Mouse (Mus musculus): ENCODE data around the gene Ddx43. TPM values are rescaled to one million over a fixed set of nuclear protein-coding genes. Genes with fewer than 3 reads are reported as not detected.

The Ddx43 gene
- polyA plus RNA-seq, 1 experiment from 2014 or later = 0.15 TPM

- no peaks in the 10 kb centered on the region for H3K4me1 ChIP-seq (ENCODE audit: control insufficient read depth, insufficient read depth, low read length)
- no peak overlapping the region for H3K9ac ChIP-seq (ENCODE audit: low read length)
- H3K27me3 ChIP-seq (ENCODE audit: control insufficient read depth, insufficient read depth, low read length) = no peaks in the 10 kb centered on the region
- H3K27ac ChIP-seq (ENCODE audit: low read length) = no peak overlapping the region
- WGBS = 79% methylated on average over 4 of the region's 4 CpGs
- ATAC-seq (ENCODE audit: insufficient read depth, low FRiP score) = peak; percentile 50
- H3K9me3 ChIP-seq (replicated peaks; ENCODE audit: control insufficient read depth, low read length) = no peaks in the 10 kb centered on the region
- H3K36me3 ChIP-seq (ENCODE audit: control insufficient read depth, insufficient read depth, low read length) = no peaks in the 10 kb centered on the region
- no peak overlapping the region for H3K4me3 ChIP-seq (replicated peaks; ENCODE audit: low read length)
- H3K4me2 ChIP-seq (ENCODE audit: low read depth, low read length) = no peak overlapping the region
Measured at GRCm38 (mm10) chr9:78428870-78429432, 33.4 kb downstream of the Ddx43 start.

DNA sequence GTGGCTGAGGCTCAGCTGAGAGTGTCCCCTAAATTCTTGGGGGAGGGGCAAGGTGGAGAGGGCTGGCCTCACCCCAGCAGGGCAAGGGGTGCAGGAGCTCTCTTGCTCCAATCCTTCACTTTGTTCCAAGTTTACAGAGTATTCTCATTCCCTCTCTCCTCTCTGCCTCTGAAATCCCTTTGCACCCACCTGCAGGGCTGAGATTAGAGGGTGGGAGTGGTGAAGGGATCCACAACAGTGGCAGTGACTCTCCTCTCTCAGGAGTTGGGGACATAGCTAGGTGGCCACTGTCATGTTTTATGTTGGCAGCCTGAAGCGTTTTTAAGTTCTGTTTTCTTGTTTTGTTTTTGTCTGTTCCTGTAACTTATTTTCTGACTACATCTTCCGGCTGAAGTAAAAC, 34.0 kb downstream of the Ddx43 start:
- WGBS = 61% methylated on average over 2 of the region's 2 CpGs
- H3K36me3 ChIP-seq (ENCODE audit: control insufficient read depth, insufficient read depth, low read length) = no peaks in the 10 kb centered on the region
- no peak for ATAC-seq (ENCODE audit: insufficient read depth, low FRiP score)

GRCm38 (mm10) chr9:78430486-78430885, 34.9 kb downstream of the Ddx43 start:
- Histone ChIP-seq H3K9me3 (replicated peaks; ENCODE audit: control insufficient read depth, low read length) (no peaks in the 10 kb centered on the region), H3K27me3 (ENCODE audit: control insufficient read depth, insufficient read depth, low read length) (no peaks in the 10 kb centered on the region), H3K9ac (ENCODE audit: low read length) (no peak overlapping the region), H3K27ac (ENCODE audit: low read length) (no peak overlapping the region), H3K4me2 (ENCODE audit: low read depth, low read length) (no peak overlapping the region), H3K4me3 (replicated peaks; ENCODE audit: low read length) (no peak overlapping the region), H3K36me3 (ENCODE audit: control insufficient read depth, insufficient read depth, low read length) (no peaks in the 10 kb centered on the region), H3K4me1 (ENCODE audit: control insufficient read depth, insufficient read depth, low read length) (no peaks in the 10 kb centered on the region)
- WGBS = 64% methylated on average over 6 of the region's 6 CpGs
- ATAC-seq (ENCODE audit: insufficient read depth, low FRiP score) = no peak

More for the DNA sequence above, 34.0 kb downstream of the Ddx43 start:
- H3K27me3 ChIP-seq (ENCODE audit: control insufficient read depth, insufficient read depth, low read length) = no peaks in the 10 kb centered on the region
- H3K4me2 ChIP-seq (ENCODE audit: low read depth, low read length) = no peak overlapping the region
- no peaks in the 10 kb centered on the region for H3K9me3 ChIP-seq (replicated peaks; ENCODE audit: control insufficient read depth, low read length)
- no peak overlapping the region for H3K4me3 ChIP-seq (replicated peaks; ENCODE audit: low read length)
- H3K27ac ChIP-seq (ENCODE audit: low read length) = no peak overlapping the region
- no peak overlapping the region for H3K9ac ChIP-seq (ENCODE audit: low read length)
- H3K4me1 ChIP-seq (ENCODE audit: control insufficient read depth, insufficient read depth, low read length) = no peaks in the 10 kb centered on the region

DNA sequence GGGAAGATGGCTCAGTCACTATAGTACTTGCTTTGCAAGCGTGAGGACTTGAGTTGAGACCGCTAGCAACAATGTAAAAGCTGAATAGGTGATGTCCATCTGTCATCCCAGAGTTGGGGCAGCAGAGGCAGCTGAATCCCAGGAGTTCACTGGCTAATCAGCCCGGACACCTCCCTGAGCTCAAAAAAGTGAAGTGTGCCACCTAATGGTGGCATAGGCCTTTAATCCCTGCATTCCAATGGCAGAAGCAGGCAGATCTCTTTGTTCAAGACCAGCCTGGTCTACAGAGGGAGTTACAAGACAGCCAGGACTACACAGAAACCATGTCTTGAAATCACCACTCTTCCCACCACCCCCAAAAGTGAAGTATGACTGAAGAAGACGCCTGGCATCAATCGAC, 36.9 kb downstream of the Ddx43 start:
- no peaks in the 10 kb centered on the region for H3K36me3 ChIP-seq (ENCODE audit: control insufficient read depth, insufficient read depth, low read length)
- no peak overlapping the region for H3K4me3 ChIP-seq (replicated peaks; ENCODE audit: low read length)
- 90% methylated on average over 5 of the region's 5 CpGs for WGBS
- no peak for ATAC-seq (ENCODE audit: insufficient read depth, low FRiP score)
- no peaks in the 10 kb centered on the region for H3K27me3 ChIP-seq (ENCODE audit: control insufficient read depth, insufficient read depth, low read length)
- H3K27ac ChIP-seq (ENCODE audit: low read length) = no peak overlapping the region
- no peak overlapping the region for H3K9ac ChIP-seq (ENCODE audit: low read length)
- no peaks in the 10 kb centered on the region for H3K4me1 ChIP-seq (ENCODE audit: control insufficient read depth, insufficient read depth, low read length)
- H3K4me2 ChIP-seq (ENCODE audit: low read depth, low read length) = no peak overlapping the region
- no peaks in the 10 kb centered on the region for H3K9me3 ChIP-seq (replicated peaks; ENCODE audit: control insufficient read depth, low read length)

GRCm38 (mm10) chr9:78439426-78439825, 43.8 kb downstream of the Ddx43 start:
- Histone ChIP-seq H3K9me3 (replicated peaks; ENCODE audit: control insufficient read depth, low read length) (no peaks in the 10 kb centered on the region), H3K36me3 (ENCODE audit: control insufficient read depth, insufficient read depth, low read length) (no peaks in the 10 kb centered on the region), H3K27ac (ENCODE audit: low read length) (no peak overlapping the region), H3K4me3 (replicated peaks; ENCODE audit: low read length) (no peak overlapping the region), H3K27me3 (ENCODE audit: control insufficient read depth, insufficient read depth, low read length) (peaks cover 17% of the 10 kb centered on the region; the same call in 1 of the 2 replicates), H3K4me2 (ENCODE audit: low read depth, low read length) (no peak overlapping the region), H3K9ac (ENCODE audit: low read length) (no peak overlapping the region), H3K4me1 (ENCODE audit: control insufficient read depth, insufficient read depth, low read length) (0 out of 2 replicates have a peak, but pooled peaks cover 5% of the 10 kb centered on the region)
- no peak for ATAC-seq (ENCODE audit: insufficient read depth, low FRiP score)
- 70% methylated on average over 5 of the region's 5 CpGs for WGBS

DNA sequence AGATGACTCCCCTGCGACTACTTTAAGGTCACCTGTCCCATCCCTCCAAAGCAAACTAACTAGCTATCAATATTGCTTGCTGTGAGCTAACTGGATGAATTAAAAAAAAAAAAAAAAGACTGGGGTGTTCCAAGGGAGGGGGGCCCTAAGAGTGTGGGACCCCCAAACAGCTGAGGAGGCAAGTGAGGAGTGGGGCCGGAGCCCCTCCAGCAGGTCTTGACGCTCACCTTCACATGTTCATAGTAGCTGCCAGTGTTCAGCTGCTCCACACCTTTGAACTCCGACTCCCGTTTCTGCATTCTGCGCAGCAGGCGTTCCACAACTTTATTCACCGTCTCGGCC, 46.6 kb downstream of the Ddx43 start:
- Histone ChIP-seq H3K9ac (ENCODE audit: low read length) (peak overlapping the region; percentile 82), H3K27ac (ENCODE audit: low read length) (no peak overlapping the region), H3K27me3 (ENCODE audit: control insufficient read depth, insufficient read depth, low read length) (peaks cover 17% of the 10 kb centered on the region; the same call in 1 of the 2 replicates), H3K36me3 (ENCODE audit: control insufficient read depth, insufficient read depth, low read length) (no peaks in the 10 kb centered on the region), H3K9me3 (replicated peaks; ENCODE audit: control insufficient read depth, low read length) (no peaks in the 10 kb centered on the region), H3K4me3 (replicated peaks; ENCODE audit: low read length) (peak overlapping the region; percentile 64), H3K4me2 (ENCODE audit: low read depth, low read length) (peak overlapping the region; percentile 97), H3K4me1 (ENCODE audit: control insufficient read depth, insufficient read depth, low read length) (0 out of 2 replicates have a peak, but pooled peaks cover 5% of the 10 kb centered on the region)
- no peak for ATAC-seq (ENCODE audit: insufficient read depth, low FRiP score)
- WGBS = 6% methylated on average over 9 of the region's 9 CpGs

DNA sequence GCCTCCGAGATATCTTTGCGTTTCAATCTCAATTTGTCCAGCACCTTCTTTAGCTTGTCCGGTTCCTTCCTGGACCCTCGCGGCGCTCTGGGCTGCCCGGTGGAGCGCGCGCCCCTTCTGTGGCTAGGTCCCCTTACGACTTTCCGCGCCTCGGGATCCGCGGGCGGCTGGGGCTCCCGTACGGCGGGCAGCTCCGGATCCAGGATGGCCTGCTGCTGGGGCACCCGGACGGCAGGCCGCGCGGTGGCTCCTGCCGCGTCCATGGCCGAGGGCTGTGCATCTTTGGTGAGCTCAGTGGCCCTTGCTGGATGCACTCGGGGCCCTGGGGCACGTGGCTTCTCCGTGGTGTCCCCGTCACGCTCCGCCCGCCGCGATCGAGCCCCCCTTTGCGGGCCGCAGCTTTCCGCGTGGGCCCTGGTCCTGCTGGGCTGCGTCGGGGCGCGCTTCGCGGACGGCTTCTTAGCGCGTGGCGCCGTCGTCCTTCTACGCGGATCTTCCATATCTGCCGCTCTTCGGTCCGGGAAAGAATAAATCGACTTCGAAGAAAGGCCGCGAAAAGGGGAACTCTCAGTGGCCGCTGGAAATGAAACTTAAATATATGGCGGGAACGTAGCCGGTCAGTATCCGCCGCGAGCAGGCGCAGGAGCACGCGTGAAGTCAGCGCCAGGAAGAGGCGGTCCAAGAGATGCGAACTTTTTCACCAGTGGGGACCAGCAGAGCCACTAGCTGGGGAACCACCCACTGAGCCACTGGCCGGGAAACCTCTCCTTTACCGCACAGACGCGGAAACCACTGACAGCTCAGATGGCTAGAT, 47.2 kb downstream of the Ddx43 start, which contains the start of gene Cgas:
Gene Cgas, minus strand, starts transcription at position 659 of the 814 bp plus-strand sequence.
- H3K27ac ChIP-seq (ENCODE audit: low read length) = no peak within 1 kb of the TSS
- H3K4me2 ChIP-seq (ENCODE audit: low read depth, low read length) = peak within 1 kb of the TSS; percentile 97
- under 1% methylated on average over 81 of the region's 81 CpGs for WGBS
- H3K4me3 ChIP-seq (replicated peaks; ENCODE audit: low read length) = peak within 1 kb of the TSS; percentile 64
- peak within 1 kb of the TSS; percentile 82 for H3K9ac ChIP-seq (ENCODE audit: low read length)
- H3K27me3 ChIP-seq (ENCODE audit: control insufficient read depth, insufficient read depth, low read length) = peaks cover 17% of the 10 kb centered on the region; the same call in 1 of the 2 replicates
- ATAC-seq (ENCODE audit: insufficient read depth, low FRiP score) = peak; percentile 66; the same call in 1 of the 2 replicates
- H3K36me3 ChIP-seq (ENCODE audit: control insufficient read depth, insufficient read depth, low read length) = no peaks in the 10 kb centered on the region
- H3K9me3 ChIP-seq (replicated peaks; ENCODE audit: control insufficient read depth, low read length) = no peaks in the 10 kb centered on the region
- H3K4me1 ChIP-seq (ENCODE audit: control insufficient read depth, insufficient read depth, low read length) = 0 out of 2 replicates have a peak, but pooled peaks cover 5% of the 10 kb centered on the region

DNA sequence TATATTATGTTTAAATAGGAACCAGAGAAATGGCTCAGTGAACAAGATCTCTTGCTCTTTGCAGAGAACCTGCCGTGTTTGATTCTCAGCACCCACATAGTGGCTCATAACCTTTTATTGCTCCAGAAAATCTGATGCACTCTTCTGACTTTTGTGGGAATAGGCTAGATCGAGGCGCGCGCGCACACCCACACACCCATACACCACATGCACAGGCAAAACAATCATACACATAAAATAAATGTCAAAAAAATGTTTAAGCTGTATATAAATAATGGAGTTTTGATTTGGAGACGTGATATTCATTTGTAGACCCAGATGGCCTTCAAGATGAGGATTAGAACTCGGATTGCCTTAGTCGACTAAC, 52.0 kb downstream of the Ddx43 start:
- Histone ChIP-seq H3K9me3 (replicated peaks; ENCODE audit: control insufficient read depth, low read length) (no peaks in the 10 kb centered on the region), H3K4me1 (ENCODE audit: control insufficient read depth, insufficient read depth, low read length) (peaks cover 13% of the 10 kb centered on the region), H3K36me3 (ENCODE audit: control insufficient read depth, insufficient read depth, low read length) (no peaks in the 10 kb centered on the region; the same call in 1 of the 2 replicates), H3K4me3 (replicated peaks; ENCODE audit: low read length) (peak overlapping the region; percentile 81), H3K27ac (ENCODE audit: low read length) (no peak overlapping the region), H3K9ac (ENCODE audit: low read length) (peak overlapping the region; percentile 64), H3K27me3 (ENCODE audit: control insufficient read depth, insufficient read depth, low read length) (peaks cover 2% of the 10 kb centered on the region; the same call in 1 of the 2 replicates), H3K4me2 (ENCODE audit: low read depth, low read length) (peak overlapping the region; percentile 60)
- no peak for ATAC-seq (ENCODE audit: insufficient read depth, low FRiP score)
- WGBS = 31% methylated on average over 9 of the region's 9 CpGs

Data from stomach, embryonic 16.5 days (tissue).